Mouse (Mus musculus) brain, embryonic 14.5 days (tissue): ENCODE data around the gene Gm3376.
"Not testable (repeated sequence)": the region's sequence is repeated elsewhere in the genome, so short reads cannot be mapped to it uniquely, and the experiment has no call there.

ENCODE experiments used
- CTCF ChIP-seq: fragments of 200-500 bp; IDR thresholded peaks from 2 replicates; pipeline ENCODE4 v1.5.1; 2012; ENCODE audit warnings: inconsistent platforms, mild to moderate bottlenecking, moderate library complexity, borderline replicate concordance; ENCODE audit not compliant: insufficient read depth, insufficient read length; ENCODE audit errors: extremely low read depth
- POLR2A ChIP-seq: fragments of 200-500 bp; IDR thresholded peaks from 2 replicates; pipeline ENCODE4 v1.6.1; 2012; ENCODE audit warnings: mild to moderate bottlenecking, inconsistent platforms, borderline replicate concordance; ENCODE audit not compliant: poor library complexity, insufficient read depth, insufficient read length, severe bottlenecking; ENCODE audit errors: extremely low read depth

GRCm38 (mm10) chrY:3771373-3771772, at the start of gene Gm3376:
- TF ChIP-seq CTCF, POLR2A: not testable (repeated sequence)
